Mouse (Mus musculus) forebrain, embryonic 14.5 days (tissue): Measurements from ENCODE around the gene Olfr1350. TPM values are rescaled to one million over a fixed set of nuclear protein-coding genes. Genes with fewer than 3 reads are reported as not detected.
"Not testable (repeated sequence)": the region's sequence is repeated elsewhere in the genome, so short reads cannot be mapped to it uniquely, and the experiment has no call there.

Experiments
- ATAC-seq: fragments of 200-750 bp; cut with Nextera tagmentation; 2 replicates; pipeline ENCODE4 v1.8.0; 2017; ENCODE audit warnings: mild to moderate bottlenecking, moderate library complexity
- DNase-seq: peaks from one replicate; pipeline ENCODE4 v3.0.0-alpha.2; 2015; ENCODE audit warnings: low spot score
- H3K27ac ChIP-seq: fragments of 300-500 bp; sonication (generic); 2 replicates; pipeline ENCODE4 v1.5.1; 2014; ENCODE audit warnings: low read depth, mild to moderate bottlenecking, control low read depth, low read length, moderate library complexity
- H3K27me3 ChIP-seq: fragments of 300-500 bp; sonication (generic); replicated peaks from 2 replicates; pipeline ENCODE4 v1.6.1; 2014; ENCODE audit warnings: low read length, control low read depth, mixed read lengths; ENCODE audit not compliant: control insufficient read depth, insufficient read depth
- H3K36me3 ChIP-seq: fragments of 300-500 bp; sonication (generic); 2 replicates; pipeline ENCODE4 v1.6.1; 2014; ENCODE audit warnings: low read length, control low read depth; ENCODE audit not compliant: control insufficient read depth, insufficient read depth
- H3K4me1 ChIP-seq: fragments of 300-500 bp; sonication (generic); 2 replicates; pipeline ENCODE4 v1.6.1; 2014; ENCODE audit warnings: antibody characterized with exemption, low read length, control low read depth; ENCODE audit not compliant: control insufficient read depth, insufficient read depth
- H3K4me2 ChIP-seq: fragments of 300-500 bp; sonication (generic); 2 replicates; pipeline ENCODE4 v1.6.1; 2014; ENCODE audit warnings: mild to moderate bottlenecking, control low read depth, low read length
- H3K4me3 ChIP-seq: fragments of 300-500 bp; sonication (generic); 2 replicates; pipeline ENCODE4 v1.5.1; 2014; ENCODE audit warnings: low read depth, low read length, control low read depth
- H3K9ac ChIP-seq: fragments of 300-500 bp; sonication (generic); 2 replicates; pipeline ENCODE4 v1.6.1; 2014; ENCODE audit warnings: mild to moderate bottlenecking, low read length, control low read depth, moderate library complexity
- H3K9me3 ChIP-seq: fragments of 300-500 bp; sonication (generic); replicated peaks from 2 replicates; pipeline ENCODE4 v1.6.1; 2016; ENCODE audit warnings: low read length, control low read depth, mixed read lengths; ENCODE audit not compliant: control insufficient read depth
- WGBS: fragments of 180-500 bp; shearing (Covaris S2); extraction: QIAGEN DNeasy Blood & Tissue Kit; methylation state at CpG from one replicate; pipeline ENCODE4 v1.1.7; 2014; 5-methylcytosine and 5-hydroxymethylcytosine counted together
- polyA plus RNA-seq: library from polyadenylated mRNA; unstranded; fragments of >200 nt; fragmentation: Nextera tagmentation; extraction: Ambion mirVana; gene quantifications from 2 replicates; pipeline ENCODE4 v1.2.1, GENCODE M21; 2014

Gene Olfr1350
- polyA plus RNA-seq: not detected in 2 replicates

- Histone ChIP-seq H3K27ac (no peak within 1 kb of the TSS), H3K9ac (no peak within 1 kb of the TSS), H3K4me3 (no peak within 1 kb of the TSS), H3K9me3 (0 out of 2 replicates have a peak, but pooled peaks cover 3% of the 10 kb centered on the region), H3K36me3 (no peaks in the 10 kb centered on the region), H3K4me1 (no peaks in the 10 kb centered on the region), H3K27me3 (no peaks in the 10 kb centered on the region), H3K4me2 (no peak within 1 kb of the TSS)
- ATAC-seq (no peak), DNase-seq (no peak)
These were observed at the start of gene Olfr1350 for GRCm38 (mm10) chr7:6564541-6564940. Gene Olfr1350, plus strand, starts transcription at chr7:6564841.

GRCm38 (mm10) chr7:6521666-6522065 is 43.0 kb upstream of the Olfr1350 start:
- no peaks in the 10 kb centered on the region for H3K27me3 ChIP-seq
- H3K4me2 ChIP-seq: no peak overlapping the region
- H3K4me1 ChIP-seq: no peaks in the 10 kb centered on the region
- H3K36me3 ChIP-seq: no peaks in the 10 kb centered on the region
- no peak overlapping the region for H3K27ac ChIP-seq
- no peak for ATAC-seq
- no peaks in the 10 kb centered on the region for H3K9me3 ChIP-seq
- DNase-seq: no peak
- 32% methylated on average over 1 of the region's 1 CpGs for WGBS
- H3K9ac ChIP-seq: no peak overlapping the region
- H3K4me3 ChIP-seq: no peak overlapping the region

- Histone ChIP-seq H3K4me1 (no peaks in the 10 kb centered on the region), H3K9me3 (no peaks in the 10 kb centered on the region), H3K4me2 (no peak within 1 kb of the TSS), H3K27ac (no peak within 1 kb of the TSS), H3K27me3 (no peaks in the 10 kb centered on the region), H3K4me3 (no peak within 1 kb of the TSS), H3K36me3 (no peaks in the 10 kb centered on the region), H3K9ac (no peak within 1 kb of the TSS)
- DNase-seq (no peak), ATAC-seq (no peak)
- 88% methylated on average over 5 of the region's 5 CpGs for WGBS
These were observed 41.8 kb upstream of the Olfr1350 start, which contains the start of gene Olfr1349 for GRCm38 (mm10) chr7:6522850-6523249. Gene Olfr1349, minus strand, starts transcription at chr7:6522950.

GRCm38 (mm10) chr7:6525001-6525400 is 39.6 kb upstream of the Olfr1350 start:
- Histone ChIP-seq H3K27ac (no peak overlapping the region), H3K4me3 (no peak overlapping the region), H3K9ac (no peak overlapping the region), H3K4me2 (no peak overlapping the region), H3K4me1 (no peaks in the 10 kb centered on the region), H3K36me3 (no peaks in the 10 kb centered on the region), H3K27me3 (no peaks in the 10 kb centered on the region), H3K9me3 (no peaks in the 10 kb centered on the region)
- DNase-seq (no peak), ATAC-seq (no peak)
- 52% methylated on average over 3 of the region's 3 CpGs for WGBS

- Histone ChIP-seq H3K4me1 (no peaks in the 10 kb centered on the region), H3K27me3 (no peaks in the 10 kb centered on the region), H3K4me2 (no peak overlapping the region), H3K27ac (no peak overlapping the region), H3K9ac (no peak overlapping the region), H3K36me3 (no peaks in the 10 kb centered on the region), H3K9me3 (no peaks in the 10 kb centered on the region), H3K4me3 (no peak overlapping the region)
- no peak for ATAC-seq
- 70% methylated on average over 5 of the region's 5 CpGs for WGBS
- no peak for DNase-seq
These were observed 38.5 kb upstream of the Olfr1350 start for GRCm38 (mm10) chr7:6526141-6526540.

GRCm38 (mm10) chr7:6586096-6586759 is 21.6 kb downstream of the Olfr1350 start:
- H3K36me3 ChIP-seq: no peaks in the 10 kb centered on the region
- H3K9ac ChIP-seq: no peak overlapping the region
- H3K4me3 ChIP-seq: no peak overlapping the region
- H3K27ac ChIP-seq: no peak overlapping the region
- no peak overlapping the region for H3K4me2 ChIP-seq
- no peaks in the 10 kb centered on the region for H3K9me3 ChIP-seq
- no peaks in the 10 kb centered on the region for H3K4me1 ChIP-seq
- no peak for ATAC-seq
- no peaks in the 10 kb centered on the region for H3K27me3 ChIP-seq
- WGBS: 59% methylated on average over 8 of the region's 8 CpGs
- DNase-seq: peak; percentile 56

- H3K9ac ChIP-seq: not testable (repeated sequence)
These were observed 24.1 kb downstream of the Olfr1350 start for GRCm38 (mm10) chr7:6588766-6589165.

GRCm38 (mm10) chr7:6603331-6603730 is 38.7 kb downstream of the Olfr1350 start:
- H3K27me3 ChIP-seq: no peaks in the 10 kb centered on the region
- H3K9ac ChIP-seq: no peak overlapping the region
- 0 out of 2 replicates have a peak, but pooled peaks cover 5% of the 10 kb centered on the region for H3K9me3 ChIP-seq
- H3K36me3 ChIP-seq: no peaks in the 10 kb centered on the region
- DNase-seq: no peak
- WGBS: 87% methylated on average over 9 of the region's 9 CpGs
- no peak overlapping the region for H3K27ac ChIP-seq
- no peaks in the 10 kb centered on the region for H3K4me1 ChIP-seq
- H3K4me3 ChIP-seq: no peak overlapping the region
- no peak for ATAC-seq
- no peak overlapping the region for H3K4me2 ChIP-seq

More at GRCm38 (mm10) chr7:6588766-6589165, 24.1 kb downstream of the Olfr1350 start:
- WGBS: 84% methylated on average over 13 of the region's 13 CpGs
- H3K9me3 ChIP-seq, H3K27ac ChIP-seq, DNase-seq, H3K4me2 ChIP-seq, H3K27me3 ChIP-seq, H3K4me3 ChIP-seq, H3K4me1 ChIP-seq, ATAC-seq, H3K36me3 ChIP-seq: not testable (repeated sequence)
